Mouse (Mus musculus) MEL (cell line): Measurements from ENCODE around the gene Hpse.

Experiments
- BHLHE40 ChIP-seq: IDR thresholded peaks from 2 replicates; pipeline ENCODE4 v1.6.1; 2012; ENCODE audit warnings: low read depth, mild to moderate bottlenecking, inconsistent platforms, low read length, improper control_type of control experiment, borderline replicate concordance
- CHD2 ChIP-seq: IDR thresholded peaks from 2 replicates; pipeline ENCODE4 v1.6.1; 2011; ENCODE audit warnings: low read length, improper control_type of control experiment
- CTCF ChIP-seq, 3 experiments: IDR thresholded peaks in 2 of 3; conservative IDR thresholded peaks in 1 of 3; 2 replicates each; pipeline ENCODE4 v1.5.1; 2011 to 2012; ENCODE audit warnings: low read length in 3 of 3, low read depth in 2 of 3, mild to moderate bottlenecking in 2 of 3, improper control_type of control experiment in 1 of 3, inconsistent platforms in 1 of 3, mixed read lengths in 1 of 3, moderate library complexity in 1 of 3; ENCODE audit not compliant: control insufficient read depth in 1 of 3, insufficient read depth in 1 of 3, poor library complexity in 1 of 3, severe bottlenecking in 1 of 3
- GATA1 ChIP-seq: IDR thresholded peaks from 2 replicates; pipeline ENCODE4 v1.6.1; 2011; ENCODE audit warnings: low read depth, low read length, improper control_type of control experiment
- HCFC1 ChIP-seq: IDR thresholded peaks from 2 replicates; pipeline ENCODE4 v1.6.1; 2012; ENCODE audit warnings: low read depth, mild to moderate bottlenecking, inconsistent platforms, low read length, improper control_type of control experiment, moderate library complexity
- MAZ ChIP-seq: IDR thresholded peaks from 2 replicates; pipeline ENCODE4 v1.6.1; 2012; ENCODE audit warnings: low read depth, mild to moderate bottlenecking, inconsistent platforms, low read length, improper control_type of control experiment
- MYC ChIP-seq: IDR thresholded peaks from 2 replicates; pipeline ENCODE4 v1.6.1; 2011; ENCODE audit warnings: low read depth, mild to moderate bottlenecking, low read length, improper control_type of control experiment, moderate library complexity
- RCOR1 ChIP-seq: IDR thresholded peaks from 2 replicates; pipeline ENCODE4 v1.6.1; 2012; ENCODE audit warnings: low read depth, mild to moderate bottlenecking, inconsistent platforms, low read length, improper control_type of control experiment
- TAL1 ChIP-seq: IDR thresholded peaks from 2 replicates; pipeline ENCODE4 v1.6.1; 2012; ENCODE audit warnings: mild to moderate bottlenecking, inconsistent platforms, low read length, moderate library complexity, mixed read lengths
- TBP ChIP-seq: IDR thresholded peaks from 2 replicates; pipeline ENCODE4 v1.8.0; 2011; ENCODE audit warnings: low read depth, low read length, improper control_type of control experiment
- ZC3H11A ChIP-seq: IDR thresholded peaks from 2 replicates; pipeline ENCODE4 v1.6.1; 2012; ENCODE audit warnings: low read depth, mild to moderate bottlenecking, inconsistent platforms, low read length, improper control_type of control experiment

DNA sequence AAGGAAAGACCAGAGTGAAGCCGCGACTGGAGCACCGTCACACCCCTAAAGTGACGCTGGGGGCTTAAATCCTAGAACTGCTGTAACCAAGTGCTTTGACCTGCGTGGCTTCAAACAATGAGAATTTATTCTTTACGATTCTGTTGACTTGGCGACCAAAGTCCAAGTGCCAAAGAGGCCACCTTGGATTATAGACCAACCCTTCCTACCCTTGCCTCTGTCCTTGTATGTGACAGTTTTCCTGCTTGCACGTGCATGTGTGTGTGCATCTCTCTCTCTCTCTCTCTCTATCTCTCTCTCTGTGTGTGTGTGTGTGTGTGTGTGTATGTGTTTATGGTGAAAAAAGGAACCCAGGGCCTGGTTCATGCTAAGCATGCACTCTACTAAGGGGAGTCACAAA lies 19.3 kb upstream of the Hpse start:
- TF ChIP-seq RCOR1 (no peak), TAL1 (no peak), CTCF (IDR thresholded peaks at IDR 0.05 in 2 of 3, conservative IDR thresholded peaks at IDR 0.05 in 1 of 3; ENCODE audit: control insufficient read depth in 1 of 3, insufficient read depth in 1 of 3, low read depth in 2 of 3, low read length in 3 of 3, poor library complexity in 1 of 3, severe bottlenecking in 1 of 3) (no peak), TBP (no peak), CHD2 (no peak), BHLHE40 (no peak), HCFC1 (no peak), MYC (no peak), GATA1 (no peak), MAZ (no peak), ZC3H11A (no peak)
